Mouse (Mus musculus): ENCODE results near the gene Asl. TPM values are rescaled to one million over a fixed set of nuclear protein-coding genes. Genes with fewer than 3 reads are reported as not detected.

Asl gene
- polyA plus RNA-seq, 1 experiment, result 32.6 TPM

- TF ChIP-seq POLR2A (IDR thresholded peaks at IDR 0.05; ENCODE audit: low read depth, low read length) (no peak), CTCF (IDR thresholded peaks at IDR 0.05; ENCODE audit: borderline replicate concordance, insufficient read depth, low read length) (no peak)
- Histone ChIP-seq H3K4me3 (ENCODE audit: insufficient read depth, low read length) (no peak overlapping the region), H3K4me1 (ENCODE audit: control insufficient read depth, insufficient read depth, low read length) (peaks cover 4% of the 10 kb centered on the region; the same call in 1 of the 2 replicates), H3K27ac (ENCODE audit: insufficient read depth, low read length) (no peak overlapping the region)
Observed at GRCm38 (mm10) chr5:130062096-130062495, 33.0 kb upstream of the Asl start.

GRCm38 (mm10) chr5:130060329-130060665 lies 31.2 kb upstream of the Asl start:
- Histone ChIP-seq H3K4me1 (ENCODE audit: control insufficient read depth, insufficient read depth, low read length) (peaks cover 4% of the 10 kb centered on the region; the same call in 1 of the 2 replicates), H3K27ac (ENCODE audit: insufficient read depth, low read length) (no peak overlapping the region), H3K4me3 (ENCODE audit: insufficient read depth, low read length) (no peak overlapping the region)

DNA sequence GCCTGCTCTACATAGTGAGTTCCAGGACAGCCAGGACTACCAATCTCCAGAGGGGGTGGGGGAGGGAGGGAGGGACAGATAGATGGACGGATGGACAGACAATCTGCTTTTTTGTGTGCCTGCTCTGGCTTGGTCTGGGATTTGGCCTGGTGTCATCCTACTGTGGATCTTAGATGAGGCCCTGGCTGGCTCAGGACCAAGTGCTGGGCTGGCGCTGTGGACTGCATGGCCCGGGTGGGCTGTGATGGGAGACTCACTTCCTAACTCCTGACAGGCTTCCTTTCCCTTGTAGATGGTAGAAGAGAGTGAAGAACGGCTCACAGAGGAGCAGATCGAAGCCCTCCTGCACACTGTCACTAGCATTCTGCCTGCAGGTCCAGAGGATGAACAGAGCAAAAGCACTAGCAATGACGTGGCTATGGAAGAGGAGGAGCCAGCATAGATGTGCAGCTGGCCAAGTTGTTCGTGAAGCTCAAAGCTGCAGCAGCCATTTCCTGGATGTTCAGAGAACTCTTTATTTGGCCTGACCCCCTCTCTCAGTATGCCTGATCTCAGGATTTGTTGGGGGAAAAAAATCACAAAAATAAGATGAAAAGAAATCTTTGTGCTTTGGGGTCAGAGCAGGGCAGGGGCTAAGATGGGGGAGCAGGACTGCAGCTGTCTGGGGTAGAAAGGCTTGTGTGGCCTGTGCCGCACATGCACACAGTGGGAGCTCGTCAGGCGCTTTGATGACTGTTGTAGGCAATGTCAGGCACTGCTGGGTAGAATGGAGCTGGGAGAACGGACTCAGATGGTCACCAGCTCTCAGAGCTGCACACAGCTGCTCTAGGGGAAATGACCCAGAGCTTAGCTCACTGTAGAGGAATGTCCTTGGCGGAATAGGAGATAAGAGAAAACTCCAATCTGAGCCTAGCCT lies 30.6 kb upstream of the Asl start:
- Histone ChIP-seq H3K4me1 (ENCODE audit: control insufficient read depth, insufficient read depth, low read length) (peaks cover 4% of the 10 kb centered on the region; the same call in 1 of the 2 replicates), H3K4me3 (ENCODE audit: insufficient read depth, low read length) (no peak overlapping the region), H3K27ac (ENCODE audit: insufficient read depth, low read length) (no peak overlapping the region)
- TF ChIP-seq POLR2A (IDR thresholded peaks at IDR 0.05; ENCODE audit: low read depth, low read length) (no peak), CTCF (IDR thresholded peaks at IDR 0.05; ENCODE audit: borderline replicate concordance, insufficient read depth, low read length) (no peak)

More at GRCm38 (mm10) chr5:130060329-130060665, 31.2 kb upstream of the Asl start:
- TF ChIP-seq CTCF (IDR thresholded peaks at IDR 0.05; ENCODE audit: borderline replicate concordance, insufficient read depth, low read length), result no peak
- TF ChIP-seq POLR2A (IDR thresholded peaks at IDR 0.05; ENCODE audit: low read depth, low read length), result no peak

DNA sequence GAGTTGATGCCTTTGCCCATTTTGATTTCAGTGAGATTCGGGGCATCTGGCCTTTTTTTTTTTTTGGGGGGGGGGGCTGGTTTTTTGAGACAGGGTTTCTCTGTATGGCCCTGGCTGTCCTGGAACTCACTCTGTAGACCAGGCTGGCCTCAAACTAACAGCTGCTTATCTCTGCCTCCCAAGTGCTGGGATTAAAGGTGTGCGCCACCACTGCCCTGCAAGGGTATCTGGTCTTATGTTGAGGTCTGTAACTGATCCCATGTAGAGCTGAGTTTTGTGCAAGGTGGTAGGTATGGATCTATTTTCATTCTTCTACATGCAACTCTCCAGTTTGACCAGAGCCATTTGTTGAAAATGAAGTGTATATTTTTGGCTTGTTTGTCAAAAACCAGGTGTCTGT lies 27.3 kb upstream of the Asl start:
- no peak for TF ChIP-seq CTCF (IDR thresholded peaks at IDR 0.05; ENCODE audit: borderline replicate concordance, insufficient read depth, low read length)
- no peak for TF ChIP-seq POLR2A (IDR thresholded peaks at IDR 0.05; ENCODE audit: low read depth, low read length)
- Histone ChIP-seq H3K27ac (ENCODE audit: insufficient read depth, low read length) (no peak overlapping the region), H3K4me1 (ENCODE audit: control insufficient read depth, insufficient read depth, low read length) (no peaks in the 10 kb centered on the region), H3K4me3 (ENCODE audit: insufficient read depth, low read length) (no peak overlapping the region)

DNA sequence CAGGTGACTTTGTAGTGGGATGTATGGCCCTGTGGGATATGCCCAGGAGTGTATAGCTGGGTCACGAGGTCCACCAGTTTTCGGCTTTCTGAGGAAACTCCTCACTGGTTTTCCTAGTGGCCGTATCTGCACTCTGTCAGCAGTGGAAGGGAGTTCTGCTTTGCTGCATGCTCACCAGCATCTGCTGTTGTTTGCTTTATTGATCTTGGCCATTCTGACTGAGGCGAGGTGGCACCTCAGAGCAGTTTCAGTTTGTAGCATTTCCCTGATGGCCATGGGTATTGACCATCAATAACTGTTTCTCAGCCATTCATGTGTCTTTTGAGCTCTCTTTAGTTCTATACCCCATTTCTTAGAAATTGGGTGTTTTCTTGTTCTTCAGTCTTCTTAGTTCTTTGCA lies 26.6 kb upstream of the Asl start:
- H3K27ac ChIP-seq (ENCODE audit: insufficient read depth, low read length), result no peak overlapping the region
- TF ChIP-seq POLR2A (IDR thresholded peaks at IDR 0.05; ENCODE audit: low read depth, low read length) (no peak), CTCF (IDR thresholded peaks at IDR 0.05; ENCODE audit: borderline replicate concordance, insufficient read depth, low read length) (no peak)
- H3K4me3 ChIP-seq (ENCODE audit: insufficient read depth, low read length), result no peak overlapping the region
- no peaks in the 10 kb centered on the region for H3K4me1 ChIP-seq (ENCODE audit: control insufficient read depth, insufficient read depth, low read length)

- H3K4me1 ChIP-seq (ENCODE audit: control insufficient read depth, insufficient read depth, low read length), result no peaks in the 10 kb centered on the region
- TF ChIP-seq POLR2A (IDR thresholded peaks at IDR 0.05; ENCODE audit: low read depth, low read length) (no peak), CTCF (IDR thresholded peaks at IDR 0.05; ENCODE audit: borderline replicate concordance, insufficient read depth, low read length) (no peak)
- H3K4me3 ChIP-seq (ENCODE audit: insufficient read depth, low read length), result no peak overlapping the region
- no peak overlapping the region for H3K27ac ChIP-seq (ENCODE audit: insufficient read depth, low read length)
Observed at GRCm38 (mm10) chr5:130052955-130053354, 23.9 kb upstream of the Asl start.

- no peaks in the 10 kb centered on the region for H3K4me1 ChIP-seq (ENCODE audit: control insufficient read depth, insufficient read depth, low read length)
- H3K27ac ChIP-seq (ENCODE audit: insufficient read depth, low read length), result no peak overlapping the region
- H3K4me3 ChIP-seq (ENCODE audit: insufficient read depth, low read length), result no peak overlapping the region
- TF ChIP-seq CTCF (IDR thresholded peaks at IDR 0.05; ENCODE audit: borderline replicate concordance, insufficient read depth, low read length), result no peak
- TF ChIP-seq POLR2A (IDR thresholded peaks at IDR 0.05; ENCODE audit: low read depth, low read length), result no peak
Observed at GRCm38 (mm10) chr5:130052510-130052909, 23.5 kb upstream of the Asl start.

GRCm38 (mm10) chr5:130051073-130051860 lies 22.2 kb upstream of the Asl start:
- no peak overlapping the region for H3K27ac ChIP-seq (ENCODE audit: insufficient read depth, low read length)
- TF ChIP-seq CTCF (IDR thresholded peaks at IDR 0.05; ENCODE audit: borderline replicate concordance, insufficient read depth, low read length) (no peak), POLR2A (IDR thresholded peaks at IDR 0.05; ENCODE audit: low read depth, low read length) (no peak)
- no peaks in the 10 kb centered on the region for H3K4me1 ChIP-seq (ENCODE audit: control insufficient read depth, insufficient read depth, low read length)
- H3K4me3 ChIP-seq (ENCODE audit: insufficient read depth, low read length), result no peak overlapping the region

GRCm38 (mm10) chr5:130050416-130050815 lies 21.4 kb upstream of the Asl start:
- TF ChIP-seq POLR2A (IDR thresholded peaks at IDR 0.05; ENCODE audit: low read depth, low read length), result no peak
- no peak for TF ChIP-seq CTCF (IDR thresholded peaks at IDR 0.05; ENCODE audit: borderline replicate concordance, insufficient read depth, low read length)
- Histone ChIP-seq H3K4me1 (ENCODE audit: control insufficient read depth, insufficient read depth, low read length) (no peaks in the 10 kb centered on the region), H3K4me3 (ENCODE audit: insufficient read depth, low read length) (no peak overlapping the region), H3K27ac (ENCODE audit: insufficient read depth, low read length) (no peak overlapping the region)

All from embryonic fibroblast, embryonic 13.5 days (primary cell).